Mouse (Mus musculus): ENCODE data around the gene Ypel2. TPM values are rescaled to one million over a fixed set of nuclear protein-coding genes. Genes with fewer than 3 reads are reported as not detected.

Gene Ypel2
- polyA plus RNA-seq, 1 experiment from 2014 or later, result 7.9 TPM

GRCm38 (mm10) chr11:86971057-86971753, 22.3 kb downstream of the Ypel2 start:
- no peak overlapping the region for H3K9ac ChIP-seq
- H3K27me3 ChIP-seq, result no peaks in the 10 kb centered on the region
- no peaks in the 10 kb centered on the region for H3K9me3 ChIP-seq
- H3K4me2 ChIP-seq, result no peak overlapping the region
- WGBS, result 61% methylated on average over 7 of the region's 7 CpGs
- peaks cover 61% of the 10 kb centered on the region for H3K4me1 ChIP-seq
- no peak overlapping the region for H3K4me3 ChIP-seq
- peaks cover 6% of the 10 kb centered on the region; the same call in 1 of the 2 replicates for H3K36me3 ChIP-seq
- H3K27ac ChIP-seq, result peak overlapping the region; percentile 43; the same call in 1 of the 2 replicates
- ATAC-seq (ENCODE audit: insufficient number of reproducible peaks, low FRiP score, low TSS enrichment, low read depth), result no peak

- ATAC-seq (ENCODE audit: insufficient number of reproducible peaks, low FRiP score, low TSS enrichment, low read depth), result peak; percentile 61
- no peaks in the 10 kb centered on the region for H3K9me3 ChIP-seq
- no peak overlapping the region for H3K9ac ChIP-seq
- H3K27ac ChIP-seq, result peak overlapping the region; percentile 89
- peaks cover 6% of the 10 kb centered on the region; the same call in 1 of the 2 replicates for H3K36me3 ChIP-seq
- peak overlapping the region; percentile 12; the same call in 1 of the 2 replicates for H3K4me2 ChIP-seq
- no peak overlapping the region for H3K4me3 ChIP-seq
- WGBS, result 33% methylated on average over 13 of the region's 13 CpGs
- H3K27me3 ChIP-seq, result no peaks in the 10 kb centered on the region
- H3K4me1 ChIP-seq, result peaks cover 57% of the 10 kb centered on the region
Observed at GRCm38 (mm10) chr11:86969041-86969821, 24.3 kb downstream of the Ypel2 start.

- ATAC-seq (ENCODE audit: insufficient number of reproducible peaks, low FRiP score, low TSS enrichment, low read depth), result no peak
- H3K36me3 ChIP-seq, result peaks cover 6% of the 10 kb centered on the region
- H3K4me2 ChIP-seq, result no peak overlapping the region
- peak overlapping the region; percentile 89 for H3K27ac ChIP-seq
- H3K27me3 ChIP-seq, result no peaks in the 10 kb centered on the region
- no peak overlapping the region for H3K9ac ChIP-seq
- H3K4me1 ChIP-seq, result peaks cover 47% of the 10 kb centered on the region
- H3K4me3 ChIP-seq, result no peak overlapping the region
- WGBS, result 85% methylated on average over 9 of the region's 9 CpGs
- H3K9me3 ChIP-seq, result no peaks in the 10 kb centered on the region
Observed at GRCm38 (mm10) chr11:86967506-86967905, 26.0 kb downstream of the Ypel2 start.

GRCm38 (mm10) chr11:86966696-86967095, 26.8 kb downstream of the Ypel2 start:
- ATAC-seq (ENCODE audit: insufficient number of reproducible peaks, low FRiP score, low TSS enrichment, low read depth), result no peak
- Histone ChIP-seq H3K4me2 (no peak overlapping the region), H3K4me3 (no peak overlapping the region), H3K4me1 (peaks cover 52% of the 10 kb centered on the region), H3K9me3 (no peaks in the 10 kb centered on the region), H3K27ac (no peak overlapping the region), H3K9ac (no peak overlapping the region), H3K36me3 (peaks cover 5% of the 10 kb centered on the region), H3K27me3 (no peaks in the 10 kb centered on the region)
- WGBS, result 88% methylated on average over 3 of the region's 3 CpGs

GRCm38 (mm10) chr11:86965079-86965478, 28.4 kb downstream of the Ypel2 start:
- ATAC-seq (ENCODE audit: insufficient number of reproducible peaks, low FRiP score, low TSS enrichment, low read depth), result no peak
- no peaks in the 10 kb centered on the region for H3K27me3 ChIP-seq
- no peak overlapping the region for H3K27ac ChIP-seq
- H3K36me3 ChIP-seq, result peaks cover 2% of the 10 kb centered on the region
- no peak overlapping the region for H3K4me2 ChIP-seq
- H3K4me3 ChIP-seq, result no peak overlapping the region
- no peak overlapping the region for H3K9ac ChIP-seq
- WGBS, result 91% methylated on average over 5 of the region's 5 CpGs
- peaks cover 57% of the 10 kb centered on the region for H3K4me1 ChIP-seq
- no peaks in the 10 kb centered on the region for H3K9me3 ChIP-seq

DNA sequence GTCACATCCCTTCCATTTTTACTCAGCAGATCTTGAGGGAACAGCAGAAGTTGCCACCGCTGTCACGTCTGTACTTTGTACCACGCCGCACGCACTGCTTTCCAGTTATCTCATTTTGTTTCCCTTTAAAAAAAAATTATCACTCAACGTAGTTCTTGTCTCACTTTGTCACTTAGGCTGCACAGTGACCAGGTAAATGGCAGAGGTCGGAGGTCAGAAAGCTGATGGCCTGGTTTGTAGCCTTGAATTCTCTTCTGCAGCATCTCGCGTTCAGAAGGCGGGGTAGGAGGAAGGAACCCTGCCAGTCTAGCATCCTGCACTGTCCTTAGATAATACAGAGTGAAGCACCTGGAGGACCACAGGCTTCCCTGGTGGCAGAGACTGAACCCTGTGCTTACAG, 29.8 kb downstream of the Ypel2 start:
- H3K9ac ChIP-seq, result no peak overlapping the region
- no peak overlapping the region for H3K27ac ChIP-seq
- 89% methylated on average over 10 of the region's 10 CpGs for WGBS
- no peak overlapping the region for H3K4me3 ChIP-seq
- no peaks in the 10 kb centered on the region for H3K27me3 ChIP-seq
- no peaks in the 10 kb centered on the region for H3K9me3 ChIP-seq
- no peak overlapping the region for H3K4me2 ChIP-seq
- peaks cover 2% of the 10 kb centered on the region for H3K36me3 ChIP-seq
- peaks cover 57% of the 10 kb centered on the region for H3K4me1 ChIP-seq
- no peak for ATAC-seq (ENCODE audit: insufficient number of reproducible peaks, low FRiP score, low TSS enrichment, low read depth)

- no peak overlapping the region for H3K4me2 ChIP-seq
- H3K36me3 ChIP-seq, result peaks cover 2% of the 10 kb centered on the region
- 83% methylated on average over 1 of the region's 1 CpGs for WGBS
- H3K27me3 ChIP-seq, result no peaks in the 10 kb centered on the region
- no peak overlapping the region for H3K4me3 ChIP-seq
- ATAC-seq (ENCODE audit: insufficient number of reproducible peaks, low FRiP score, low TSS enrichment, low read depth), result no peak
- no peaks in the 10 kb centered on the region for H3K9me3 ChIP-seq
- H3K27ac ChIP-seq, result no peak overlapping the region
- H3K4me1 ChIP-seq, result peaks cover 57% of the 10 kb centered on the region
- H3K9ac ChIP-seq, result no peak overlapping the region
Observed at GRCm38 (mm10) chr11:86963027-86963426, 30.5 kb downstream of the Ypel2 start.

DNA sequence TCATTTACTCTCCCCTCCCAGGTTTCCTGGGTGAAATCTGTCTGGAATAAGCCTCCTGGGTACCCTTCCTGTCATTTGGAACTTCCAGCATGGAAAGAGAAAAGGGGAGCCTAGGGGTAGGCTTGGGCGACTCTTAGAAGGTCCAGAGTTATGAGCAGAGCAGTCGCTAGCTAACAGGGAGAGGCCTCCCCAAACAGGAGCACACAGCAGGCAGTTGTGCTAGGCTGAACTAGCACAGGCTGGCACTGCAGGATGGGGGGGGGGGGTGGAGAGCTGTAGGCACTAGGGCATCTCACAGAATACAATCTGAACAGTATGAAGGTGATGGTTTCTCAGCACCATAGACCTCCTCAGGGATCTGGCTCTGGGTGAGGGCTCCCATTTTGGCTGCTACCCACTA, 31.1 kb downstream of the Ypel2 start:
- 73% methylated on average over 2 of the region's 2 CpGs for WGBS

GRCm38 (mm10) chr11:86961510-86962303, 31.8 kb downstream of the Ypel2 start:
- no peak for ATAC-seq (ENCODE audit: insufficient number of reproducible peaks, low FRiP score, low TSS enrichment, low read depth)
- H3K9ac ChIP-seq, result no peak overlapping the region
- no peak overlapping the region for H3K4me3 ChIP-seq
- peaks cover 56% of the 10 kb centered on the region for H3K4me1 ChIP-seq
- peaks cover 2% of the 10 kb centered on the region; the same call in 1 of the 2 replicates for H3K36me3 ChIP-seq
- H3K27me3 ChIP-seq, result no peaks in the 10 kb centered on the region
- WGBS, result 72% methylated on average over 11 of the region's 11 CpGs
- H3K9me3 ChIP-seq, result no peaks in the 10 kb centered on the region
- H3K4me2 ChIP-seq, result no peak overlapping the region
- H3K27ac ChIP-seq, result no peak overlapping the region

More for the DNA sequence above, 31.1 kb downstream of the Ypel2 start:
- Histone ChIP-seq H3K4me3 (no peak overlapping the region), H3K27me3 (no peaks in the 10 kb centered on the region), H3K4me1 (peaks cover 56% of the 10 kb centered on the region), H3K36me3 (peaks cover 2% of the 10 kb centered on the region), H3K9ac (no peak overlapping the region), H3K27ac (no peak overlapping the region), H3K9me3 (no peaks in the 10 kb centered on the region), H3K4me2 (no peak overlapping the region)
- ATAC-seq (ENCODE audit: insufficient number of reproducible peaks, low FRiP score, low TSS enrichment, low read depth), result no peak

DNA sequence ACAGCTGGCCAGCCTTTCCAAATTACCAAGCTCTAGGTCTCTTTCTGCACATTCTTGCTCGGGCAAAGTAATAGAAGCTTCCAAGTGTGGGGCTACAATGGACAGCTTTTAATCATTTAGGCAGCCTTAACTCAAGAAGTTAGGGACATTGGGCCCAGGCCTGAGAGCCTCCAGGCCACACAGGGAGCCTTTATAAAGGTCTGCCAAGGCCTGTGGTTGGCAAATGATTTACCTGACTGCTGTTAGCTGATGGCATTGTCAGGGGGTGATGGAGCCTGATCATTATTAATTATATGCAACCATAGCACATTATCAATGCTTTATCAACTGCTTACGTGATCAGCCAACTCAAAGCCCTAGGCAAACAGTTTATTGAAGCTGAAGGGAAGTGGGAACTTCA, 33.2 kb downstream of the Ypel2 start:
- peak overlapping the region; percentile 76 for H3K27ac ChIP-seq
- H3K36me3 ChIP-seq, result peaks cover 2% of the 10 kb centered on the region; the same call in 1 of the 2 replicates

GRCm38 (mm10) chr11:86958721-86959675, 34.5 kb downstream of the Ypel2 start:
- H3K4me1 ChIP-seq, result peaks cover 63% of the 10 kb centered on the region

More for the DNA sequence above, 33.2 kb downstream of the Ypel2 start:
- Histone ChIP-seq H3K4me3 (no peak overlapping the region), H3K4me2 (no peak overlapping the region), H3K9me3 (no peaks in the 10 kb centered on the region), H3K9ac (no peak overlapping the region), H3K27me3 (no peaks in the 10 kb centered on the region), H3K4me1 (peaks cover 68% of the 10 kb centered on the region)
- 58% methylated on average over 2 of the region's 2 CpGs for WGBS
- no peak for ATAC-seq (ENCODE audit: insufficient number of reproducible peaks, low FRiP score, low TSS enrichment, low read depth)

More at GRCm38 (mm10) chr11:86958721-86959675, 34.5 kb downstream of the Ypel2 start:
- Histone ChIP-seq H3K36me3 (peaks cover 2% of the 10 kb centered on the region; the same call in 1 of the 2 replicates), H3K27ac (peak overlapping the region; percentile 76), H3K4me2 (peak overlapping the region; percentile 10; the same call in 1 of the 2 replicates), H3K9me3 (no peaks in the 10 kb centered on the region), H3K4me3 (no peak overlapping the region), H3K9ac (no peak overlapping the region), H3K27me3 (no peaks in the 10 kb centered on the region)
- 30% methylated on average over 12 of the region's 12 CpGs for WGBS
- ATAC-seq (ENCODE audit: insufficient number of reproducible peaks, low FRiP score, low TSS enrichment, low read depth), result peak; percentile 49; the same call in 1 of the 2 replicates

All from limb, embryonic 15.5 days (tissue).